Mouse (Mus musculus): ENCODE data around the gene H2-DMb1. TPM values are rescaled to one million over a fixed set of nuclear protein-coding genes. Genes with fewer than 3 reads are reported as not detected.

Gene H2-DMb1
- polyA plus RNA-seq, 1 experiment from 2014 or later = 2.6 TPM

DNA sequence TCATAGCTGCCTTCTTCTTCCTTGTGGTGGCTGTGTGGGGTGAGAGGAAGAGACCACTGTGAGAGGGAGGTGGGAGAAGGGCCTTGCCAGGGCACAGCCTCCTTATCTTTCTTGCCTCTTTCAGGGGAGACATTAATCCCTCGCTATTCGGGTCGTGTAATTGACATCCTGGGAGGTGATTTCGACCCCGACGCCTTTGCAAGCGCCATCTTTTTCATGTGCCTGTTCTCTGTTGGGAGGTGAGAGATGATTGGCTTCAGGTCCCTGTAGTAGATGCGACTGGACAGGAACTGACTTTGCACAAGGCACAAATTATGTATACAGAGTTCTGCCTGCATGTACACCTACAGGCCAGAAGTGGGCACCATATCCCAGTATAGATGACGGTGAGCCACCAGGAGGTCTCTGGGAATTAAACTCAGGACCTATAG is 52.9 kb downstream of the H2-DMb1 start:
- Histone ChIP-seq H3K9ac (ENCODE audit: low read length) (no peak overlapping the region), H3K9me3 (ENCODE audit: control insufficient read depth, low read length) (no peaks in the 10 kb centered on the region), H3K4me1 (replicated peaks; ENCODE audit: control insufficient read depth, insufficient read depth) (no peaks in the 10 kb centered on the region), H3K27ac (replicated peaks) (no peak overlapping the region; the same call in 1 of the 2 replicates), H3K27me3 (ENCODE audit: control insufficient read depth, insufficient read depth, low read length) (no peaks in the 10 kb centered on the region), H3K4me2 (replicated peaks; ENCODE audit: low read depth) (peak overlapping the region; percentile 90), H3K36me3 (ENCODE audit: control insufficient read depth, insufficient read depth, low read length) (no peaks in the 10 kb centered on the region), H3K4me3 (ENCODE audit: low read depth, low read length) (peak overlapping the region; percentile 80)
- ATAC-seq (ENCODE audit: low FRiP score, low TSS enrichment) = peak; percentile 36; the same call in 1 of the 2 replicates
- WGBS = 21% methylated on average over 9 of the region's 9 CpGs
- TF ChIP-seq CTCF (IDR thresholded peaks at IDR 0.05; ENCODE audit: low read depth) (peak; percentile 77), EP300 (optimal IDR thresholded peaks at IDR 0.05) (no peak)
- peak; percentile 30 for DNase-seq (ENCODE audit: low spot score)

DNA sequence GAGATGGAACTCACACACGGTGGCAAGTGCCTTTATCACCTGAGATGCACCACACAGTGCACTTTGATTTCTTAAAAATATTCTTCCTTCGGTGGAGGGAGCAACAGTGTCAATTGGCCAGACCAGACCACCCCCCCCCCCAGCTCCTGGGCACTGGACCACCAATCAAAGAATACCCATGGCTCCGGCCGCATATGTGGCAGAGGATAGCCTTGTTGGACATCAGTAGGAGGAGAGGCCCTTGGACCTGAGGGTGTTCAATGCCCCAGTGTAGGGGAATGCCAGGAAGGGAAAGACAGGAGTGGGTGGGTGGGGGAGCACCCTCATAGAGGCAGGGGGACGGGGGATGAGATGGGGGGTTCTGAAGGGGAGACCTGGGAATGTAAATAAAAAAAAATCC is 53.9 kb downstream of the H2-DMb1 start:
- 82% methylated on average over 5 of the region's 5 CpGs for WGBS
- Histone ChIP-seq H3K27me3 (ENCODE audit: control insufficient read depth, insufficient read depth, low read length) (no peaks in the 10 kb centered on the region), H3K4me2 (replicated peaks; ENCODE audit: low read depth) (no peak overlapping the region), H3K9me3 (ENCODE audit: control insufficient read depth, low read length) (no peaks in the 10 kb centered on the region), H3K27ac (replicated peaks) (no peak overlapping the region), H3K4me1 (replicated peaks; ENCODE audit: control insufficient read depth, insufficient read depth) (no peaks in the 10 kb centered on the region), H3K9ac (ENCODE audit: low read length) (no peak overlapping the region), H3K4me3 (ENCODE audit: low read depth, low read length) (no peak overlapping the region), H3K36me3 (ENCODE audit: control insufficient read depth, insufficient read depth, low read length) (no peaks in the 10 kb centered on the region)
- ATAC-seq (ENCODE audit: low FRiP score, low TSS enrichment) (no peak), DNase-seq (ENCODE audit: low spot score) (no peak)
- TF ChIP-seq EP300 (optimal IDR thresholded peaks at IDR 0.05) (no peak), CTCF (IDR thresholded peaks at IDR 0.05; ENCODE audit: low read depth) (no peak)

DNA sequence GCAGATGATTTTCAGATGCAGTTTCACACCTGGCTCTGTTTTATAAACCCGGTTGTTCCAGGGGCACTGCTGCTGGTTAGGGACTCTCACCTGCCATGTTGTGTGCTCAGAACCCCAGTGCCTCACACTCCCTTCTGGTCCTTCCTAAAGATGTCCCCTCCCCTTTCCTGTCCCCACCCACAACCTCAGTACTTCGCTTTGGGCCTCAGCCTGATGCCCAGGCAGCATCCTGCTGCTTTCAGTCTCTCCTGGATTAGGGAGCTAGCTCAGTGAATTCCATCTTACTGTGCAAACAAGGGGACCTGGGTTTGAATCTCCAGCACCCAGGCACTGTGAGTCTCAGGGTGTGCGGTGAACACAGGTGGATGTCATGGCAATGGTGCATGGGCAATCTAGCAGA is 54.6 kb downstream of the H2-DMb1 start:
- Histone ChIP-seq H3K4me2 (replicated peaks; ENCODE audit: low read depth) (no peak overlapping the region), H3K9ac (ENCODE audit: low read length) (no peak overlapping the region), H3K27me3 (ENCODE audit: control insufficient read depth, insufficient read depth, low read length) (no peaks in the 10 kb centered on the region), H3K27ac (replicated peaks) (no peak overlapping the region), H3K4me1 (replicated peaks; ENCODE audit: control insufficient read depth, insufficient read depth) (no peaks in the 10 kb centered on the region), H3K9me3 (ENCODE audit: control insufficient read depth, low read length) (no peaks in the 10 kb centered on the region), H3K4me3 (ENCODE audit: low read depth, low read length) (no peak overlapping the region), H3K36me3 (ENCODE audit: control insufficient read depth, insufficient read depth, low read length) (no peaks in the 10 kb centered on the region)
- no peak for ATAC-seq (ENCODE audit: low FRiP score, low TSS enrichment)
- DNase-seq (ENCODE audit: low spot score) = no peak
- WGBS = 57% methylated on average over 3 of the region's 3 CpGs
- TF ChIP-seq CTCF (IDR thresholded peaks at IDR 0.05; ENCODE audit: low read depth) (no peak), EP300 (optimal IDR thresholded peaks at IDR 0.05) (no peak)

DNA sequence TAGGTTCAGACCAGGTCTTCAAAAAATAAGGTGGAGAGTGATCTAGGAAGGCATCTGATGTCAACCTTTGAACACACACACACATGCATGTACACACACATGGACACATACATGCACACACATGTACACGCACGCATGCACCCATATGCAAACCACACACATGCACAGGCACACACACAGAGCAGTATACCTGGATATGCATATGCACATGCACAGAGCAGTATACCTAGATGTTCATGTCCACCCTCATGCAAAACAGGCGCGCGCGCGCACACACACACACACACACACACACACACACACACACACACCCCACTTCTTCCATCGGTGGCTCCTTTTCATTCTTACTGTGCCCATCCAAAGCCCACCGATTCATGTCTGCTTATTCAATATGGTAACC is 55.0 kb downstream of the H2-DMb1 start:
- no peak overlapping the region for H3K27ac ChIP-seq (replicated peaks)
- H3K36me3 ChIP-seq (ENCODE audit: control insufficient read depth, insufficient read depth, low read length) = no peaks in the 10 kb centered on the region
- no peaks in the 10 kb centered on the region for H3K27me3 ChIP-seq (ENCODE audit: control insufficient read depth, insufficient read depth, low read length)
- H3K4me1 ChIP-seq (replicated peaks; ENCODE audit: control insufficient read depth, insufficient read depth) = no peaks in the 10 kb centered on the region
- H3K4me3 ChIP-seq (ENCODE audit: low read depth, low read length) = no peak overlapping the region
- TF ChIP-seq CTCF (IDR thresholded peaks at IDR 0.05; ENCODE audit: low read depth) = no peak
- TF ChIP-seq EP300 (optimal IDR thresholded peaks at IDR 0.05) = no peak
- H3K9me3 ChIP-seq (ENCODE audit: control insufficient read depth, low read length) = no peaks in the 10 kb centered on the region
- no peak overlapping the region for H3K4me2 ChIP-seq (replicated peaks; ENCODE audit: low read depth)
- H3K9ac ChIP-seq (ENCODE audit: low read length) = no peak overlapping the region
- no peak for DNase-seq (ENCODE audit: low spot score)
- 92% methylated on average over 8 of the region's 9 CpGs for WGBS
- no peak for ATAC-seq (ENCODE audit: low FRiP score, low TSS enrichment)

DNA sequence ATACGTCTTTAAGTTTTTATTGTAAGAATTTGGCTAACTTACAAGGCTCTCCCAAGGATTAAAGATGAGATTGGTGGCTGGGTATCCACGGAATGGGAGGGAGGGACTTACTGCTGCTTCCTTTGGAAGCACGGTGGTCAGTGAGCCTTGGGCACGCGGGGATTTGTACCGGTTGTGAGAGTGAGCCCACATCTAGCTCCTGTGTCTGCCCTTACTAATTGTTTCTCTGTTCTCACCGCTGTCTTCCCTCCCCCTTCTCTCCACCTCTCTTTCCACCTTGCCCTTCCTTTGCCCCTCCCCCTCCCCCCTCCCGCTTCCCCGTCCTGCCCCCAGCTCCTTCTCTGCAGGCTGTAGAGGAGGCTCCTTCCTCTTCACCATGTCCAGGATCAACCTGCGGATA is 55.5 kb downstream of the H2-DMb1 start:
- no peaks in the 10 kb centered on the region for H3K4me1 ChIP-seq (replicated peaks; ENCODE audit: control insufficient read depth, insufficient read depth)
- no peak overlapping the region for H3K4me3 ChIP-seq (ENCODE audit: low read depth, low read length)
- no peak overlapping the region for H3K27ac ChIP-seq (replicated peaks)
- 21% methylated on average over 9 of the region's 10 CpGs for WGBS
- no peaks in the 10 kb centered on the region for H3K9me3 ChIP-seq (ENCODE audit: control insufficient read depth, low read length)
- no peak for TF ChIP-seq EP300 (optimal IDR thresholded peaks at IDR 0.05)
- no peak for TF ChIP-seq CTCF (IDR thresholded peaks at IDR 0.05; ENCODE audit: low read depth)
- no peak for DNase-seq (ENCODE audit: low spot score)
- no peaks in the 10 kb centered on the region for H3K36me3 ChIP-seq (ENCODE audit: control insufficient read depth, insufficient read depth, low read length)
- H3K9ac ChIP-seq (ENCODE audit: low read length) = no peak overlapping the region
- H3K4me2 ChIP-seq (replicated peaks; ENCODE audit: low read depth) = no peak overlapping the region
- H3K27me3 ChIP-seq (ENCODE audit: control insufficient read depth, insufficient read depth, low read length) = no peaks in the 10 kb centered on the region
- no peak for ATAC-seq (ENCODE audit: low FRiP score, low TSS enrichment)

DNA sequence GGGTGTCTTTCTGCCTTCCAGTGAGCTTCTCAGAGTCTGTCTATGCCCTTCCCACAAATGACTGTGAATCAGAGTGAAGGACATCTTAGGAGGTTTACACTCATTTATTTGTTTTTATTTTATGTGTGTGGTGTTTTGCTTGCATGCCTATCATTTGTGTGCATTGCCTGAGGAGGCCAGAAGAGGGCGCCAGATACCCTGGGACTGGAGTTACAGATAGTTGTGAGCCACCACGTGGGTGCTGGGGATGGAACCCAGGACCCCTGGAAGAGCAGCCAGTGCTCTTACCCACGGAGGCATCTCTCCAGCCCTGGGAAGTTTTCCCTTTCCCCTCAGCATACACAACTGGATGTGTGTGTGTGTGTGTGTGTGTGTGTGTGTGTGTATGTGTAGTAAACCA is 56.8 kb downstream of the H2-DMb1 start:
- H3K27me3 ChIP-seq (ENCODE audit: control insufficient read depth, insufficient read depth, low read length) = no peaks in the 10 kb centered on the region
- DNase-seq (ENCODE audit: low spot score) = no peak
- H3K4me1 ChIP-seq (replicated peaks; ENCODE audit: control insufficient read depth, insufficient read depth) = no peaks in the 10 kb centered on the region
- no peaks in the 10 kb centered on the region for H3K36me3 ChIP-seq (ENCODE audit: control insufficient read depth, insufficient read depth, low read length)
- ATAC-seq (ENCODE audit: low FRiP score, low TSS enrichment) = no peak
- WGBS = 49% methylated on average over 3 of the region's 3 CpGs
- H3K9me3 ChIP-seq (ENCODE audit: control insufficient read depth, low read length) = no peaks in the 10 kb centered on the region
- H3K4me2 ChIP-seq (replicated peaks; ENCODE audit: low read depth) = no peak overlapping the region
- no peak overlapping the region for H3K27ac ChIP-seq (replicated peaks)
- no peak overlapping the region for H3K9ac ChIP-seq (ENCODE audit: low read length)
- TF ChIP-seq EP300 (optimal IDR thresholded peaks at IDR 0.05) (no peak), CTCF (IDR thresholded peaks at IDR 0.05; ENCODE audit: low read depth) (peak; percentile 52)
- no peak overlapping the region for H3K4me3 ChIP-seq (ENCODE audit: low read depth, low read length)

Other genes starting within 250 kb of the H2-DMb1 start
- gene Platr17, start 247.9 kb upstream of the H2-DMb1 start, polyA plus RNA-seq (2015; fragmentation: Nextera tagmentation; extraction: Ambion mirVana) = 1.1 TPM in 2 replicates
- gene Daxx, start 243.7 kb upstream of the H2-DMb1 start, polyA plus RNA-seq (2015; fragmentation: Nextera tagmentation; extraction: Ambion mirVana) = 18.1 and 22.4 TPM in 2 replicates
- gene Tapbp, start 237.2 kb upstream of the H2-DMb1 start, polyA plus RNA-seq (2015; fragmentation: Nextera tagmentation; extraction: Ambion mirVana) = 63.7 and 72.4 TPM in 2 replicates
- gene Zbtb22, start 237.2 kb upstream of the H2-DMb1 start, polyA plus RNA-seq (2015; fragmentation: Nextera tagmentation; extraction: Ambion mirVana) = 10.7 and 12.2 TPM in 2 replicates
- gene Rgl2, start 223.5 kb upstream of the H2-DMb1 start, polyA plus RNA-seq (2015; fragmentation: Nextera tagmentation; extraction: Ambion mirVana) = 18.6 and 24.4 TPM in 2 replicates
- 92.7 and 96.8 TPM in 2 replicates for gene Pfdn6, start 212.7 kb upstream of the H2-DMb1 start, polyA plus RNA-seq (2015; fragmentation: Nextera tagmentation; extraction: Ambion mirVana)
- 17.1 and 20.2 TPM in 2 replicates for gene Wdr46, start 212.4 kb upstream of the H2-DMb1 start, polyA plus RNA-seq (2015; fragmentation: Nextera tagmentation; extraction: Ambion mirVana)
- gene B3galt4, start 201.6 kb upstream of the H2-DMb1 start, polyA plus RNA-seq (2015; fragmentation: Nextera tagmentation; extraction: Ambion mirVana) = 15.0 and 15.2 TPM in 2 replicates
- gene Vps52, start 197.3 kb upstream of the H2-DMb1 start, polyA plus RNA-seq (2015; fragmentation: Nextera tagmentation; extraction: Ambion mirVana) = 24.7 and 26.3 TPM in 2 replicates
- 1,740 and 1,781 TPM in 2 replicates for gene Rps18, start 197.1 kb upstream of the H2-DMb1 start, polyA plus RNA-seq (2015; fragmentation: Nextera tagmentation; extraction: Ambion mirVana)
- gene H2-K1, start 152.7 kb upstream of the H2-DMb1 start, polyA plus RNA-seq (2015; fragmentation: Nextera tagmentation; extraction: Ambion mirVana) = 129 and 130 TPM in 2 replicates
- gene Ring1, start 128.4 kb upstream of the H2-DMb1 start, polyA plus RNA-seq (2015; fragmentation: Nextera tagmentation; extraction: Ambion mirVana) = 13.3 and 14.6 TPM in 2 replicates
- 37.6 and 42.4 TPM in 2 replicates for gene H2-Ke6, start 125.0 kb upstream of the H2-DMb1 start, polyA plus RNA-seq (2015; fragmentation: Nextera tagmentation; extraction: Ambion mirVana)
- 114 and 118 TPM in 2 replicates for gene Slc39a7, start 121.4 kb upstream of the H2-DMb1 start, polyA plus RNA-seq (2015; fragmentation: Nextera tagmentation; extraction: Ambion mirVana)
- 25.0 and 26.9 TPM in 2 replicates for gene Rxrb, start 121.3 kb upstream of the H2-DMb1 start, polyA plus RNA-seq (2015; fragmentation: Nextera tagmentation; extraction: Ambion mirVana)
- gene Col11a2, start 113.6 kb upstream of the H2-DMb1 start, polyA plus RNA-seq (2015; fragmentation: Nextera tagmentation; extraction: Ambion mirVana) = 0.18 and 0.29 TPM in 2 replicates
- gene H2-Oa, start 60.7 kb upstream of the H2-DMb1 start, polyA plus RNA-seq (2015; fragmentation: Nextera tagmentation; extraction: Ambion mirVana) = 0.25 and 0.29 TPM in 2 replicates
- 9.1 and 9.5 TPM in 2 replicates for gene H2-DMa, start 33.5 kb upstream of the H2-DMb1 start, polyA plus RNA-seq (2015; fragmentation: Nextera tagmentation; extraction: Ambion mirVana)
- gene Brd2, start 30.4 kb upstream of the H2-DMb1 start, polyA plus RNA-seq (2015; fragmentation: Nextera tagmentation; extraction: Ambion mirVana) = 45.0 and 48.1 TPM in 2 replicates
- 0.45 and 0.53 TPM in 2 replicates for gene H2-DMb2, start 9.8 kb upstream of the H2-DMb1 start, polyA plus RNA-seq (2015; fragmentation: Nextera tagmentation; extraction: Ambion mirVana)
- gene Tap1, start 34.5 kb downstream of the H2-DMb1 start, polyA plus RNA-seq (2015; fragmentation: Nextera tagmentation; extraction: Ambion mirVana) = 7.0 and 8.3 TPM in 2 replicates
- 11.9 and 12.8 TPM in 2 replicates for gene Psmb9, start 34.7 kb downstream of the H2-DMb1 start, polyA plus RNA-seq (2015; fragmentation: Nextera tagmentation; extraction: Ambion mirVana)
- 15.5 and 16.2 TPM in 2 replicates for gene Psmb8, start 44.6 kb downstream of the H2-DMb1 start, polyA plus RNA-seq (2015; fragmentation: Nextera tagmentation; extraction: Ambion mirVana)
- 5.8 and 5.9 TPM in 2 replicates for gene Tap2, start 50.5 kb downstream of the H2-DMb1 start, polyA plus RNA-seq (2015; fragmentation: Nextera tagmentation; extraction: Ambion mirVana)
- 0.13 and 0.16 TPM in 2 replicates for gene H2-Ob, start 85.8 kb downstream of the H2-DMb1 start, polyA plus RNA-seq (2015; fragmentation: Nextera tagmentation; extraction: Ambion mirVana)
- gene H2-Ab1, start 104.6 kb downstream of the H2-DMb1 start, polyA plus RNA-seq (2015; fragmentation: Nextera tagmentation; extraction: Ambion mirVana) = 19.3 and 20.1 TPM in 2 replicates
- gene H2-Aa, start 134.8 kb downstream of the H2-DMb1 start, polyA plus RNA-seq (2015; fragmentation: Nextera tagmentation; extraction: Ambion mirVana) = 6.8 and 8.2 TPM in 2 replicates
- gene H2-Eb1, start 152.8 kb downstream of the H2-DMb1 start, polyA plus RNA-seq (2015; fragmentation: Nextera tagmentation; extraction: Ambion mirVana) = 5.6 and 6.7 TPM in 2 replicates
- gene H2-Eb2, start 172.6 kb downstream of the H2-DMb1 start, polyA plus RNA-seq (2015; fragmentation: Nextera tagmentation; extraction: Ambion mirVana) = not detected in 2 replicates
- 0.13 and 0.16 TPM in 2 replicates for gene Btnl2, start 201.8 kb downstream of the H2-DMb1 start, polyA plus RNA-seq (2015; fragmentation: Nextera tagmentation; extraction: Ambion mirVana)
- 0.04 TPM in 1 of 2 replicates, not detected in the other for gene Btnl1, start 224.1 kb downstream of the H2-DMb1 start, polyA plus RNA-seq (2015; fragmentation: Nextera tagmentation; extraction: Ambion mirVana)
- gene BC051142, start 245.7 kb downstream of the H2-DMb1 start, polyA plus RNA-seq (2015; fragmentation: Nextera tagmentation; extraction: Ambion mirVana) = 0.59 and 0.86 TPM in 2 replicates

All from stomach, postnatal 0 days (tissue).